ENCODE assay signal across 8 mouse cellular contexts in the genomic region with DNA sequence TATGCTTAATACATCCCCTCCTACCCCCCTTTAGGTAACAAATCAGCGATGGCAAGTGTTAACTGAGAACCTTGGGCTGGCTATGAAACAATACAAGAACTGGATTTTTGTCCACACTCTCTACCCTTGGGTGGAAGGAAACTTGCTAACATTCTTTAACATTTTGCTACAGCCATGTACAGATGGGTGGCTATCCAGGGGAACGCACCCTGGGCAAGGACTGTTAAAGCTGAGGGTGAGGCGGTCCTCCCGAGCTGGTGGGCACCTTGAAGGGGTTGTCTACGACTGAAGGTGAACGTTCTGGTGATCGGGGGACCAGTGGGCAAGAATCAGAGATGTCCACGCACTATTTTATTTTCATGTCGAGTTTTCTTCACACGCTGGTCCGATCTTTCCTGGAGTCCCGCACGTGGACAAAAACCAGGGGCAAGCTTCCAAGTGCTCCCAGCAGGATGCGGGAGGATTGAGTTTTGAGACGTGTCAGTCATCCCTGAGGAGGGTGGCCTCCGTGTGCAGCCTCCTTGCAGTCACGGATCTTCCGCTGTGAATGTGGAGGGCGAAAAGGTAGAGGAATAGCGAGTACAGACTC. TPM values are rescaled to one million over a fixed set of nuclear protein-coding genes. Genes with fewer than 3 reads are reported as not detected.
DNase-seq lines count a peak whose midpoint lies in the region; ATAC-seq and TF ChIP-seq lines count a peak whose summit lies in the region.

No protein-coding gene starts in this region.

- no peak for ATAC-seq in limb, embryonic 15.5 days (ENCODE audit: insufficient number of reproducible peaks, low FRiP score, low TSS enrichment, low read depth)
- ATAC-seq in megakaryocyte-erythroid progenitor cell, adult 5-6 weeks (replicated peaks; ENCODE audit: low FRiP score, low TSS enrichment, poor library complexity, severe bottlenecking): no peak

- no peaks in the 10 kb centered on the region for H3K27me3 ChIP-seq in spleen, adult 2 months (ENCODE audit: control insufficient read depth, insufficient read depth, low read length)
- H3K27me3 ChIP-seq in limb, embryonic 15.5 days: no peaks in the 10 kb centered on the region

- peaks cover 8% of the 10 kb centered on the region for H3K4me1 ChIP-seq in spleen, adult 2 months (ENCODE audit: control insufficient read depth, insufficient read depth, insufficient read length)
- peaks cover 23% of the 10 kb centered on the region for H3K4me1 ChIP-seq in limb, embryonic 15.5 days

- TF ChIP-seq CTCF in spleen, adult 2 months (IDR thresholded peaks at IDR 0.05; ENCODE audit: extremely low read depth, insufficient read depth, insufficient read length, insufficient replicate concordance): no peak

- DNase-seq in embryo, embryonic 10.5 days (ENCODE audit: low spot score): peak; percentile 52
- DNase-seq in embryo, embryonic 9.5 days (ENCODE audit: extremely low spot score): no peak
- peak in 1 of 2 experiments; percentile 27 for DNase-seq in spleen, adult 2 months (ENCODE audit: low read depth in 1 of 2, low spot score in 2 of 2)
- no peak for DNase-seq in spleen, postnatal 14 days (ENCODE audit: low spot score in 2 of 2)
- no peak for DNase-seq in right cerebral cortex, adult 18-20 months
- DNase-seq in gastrocnemius, postnatal 10 days: no peak

- H3K9me3 ChIP-seq in limb, embryonic 15.5 days: no peaks in the 10 kb centered on the region

- no peaks in the 10 kb centered on the region for H3K36me3 ChIP-seq in spleen, adult 2 months (ENCODE audit: control insufficient read depth, insufficient read depth, low read length)
- no peaks in the 10 kb centered on the region for H3K36me3 ChIP-seq in limb, embryonic 15.5 days

- 2% methylated on average over 20 of the region's 20 CpGs for WGBS in spleen, adult 2 months
- WGBS in limb, embryonic 15.5 days: under 1% methylated on average over 20 of the region's 20 CpGs

- TF ChIP-seq POLR2A in spleen, adult 2 months (IDR thresholded peaks at IDR 0.05; ENCODE audit: low read depth, low read length): no peak

- peak overlapping the region; percentile 83 for H3K9ac ChIP-seq in limb, embryonic 15.5 days

- peak overlapping the region; percentile 78 for H3K4me3 ChIP-seq in spleen, adult 2 months (ENCODE audit: extremely low read depth, insufficient read depth, insufficient read length)
- peak overlapping the region; percentile 68 for H3K4me3 ChIP-seq in limb, embryonic 15.5 days

- peak overlapping the region; percentile 59 for H3K4me2 ChIP-seq in limb, embryonic 15.5 days

- peak overlapping the region; percentile 95 for H3K27ac ChIP-seq in spleen, adult 2 months (ENCODE audit: insufficient read depth, low read length)
- H3K27ac ChIP-seq in limb, embryonic 15.5 days: peak overlapping the region; percentile 96

RNA-seq across cellular contexts. Expression of a gene that starts 16.3 kb away (rescaled TPM):
- 0.62 and 1.7 TPM in 2 replicates for polyA plus RNA-seq in spleen, adult 2 months (2012; rRNA removed)
- polyA plus RNA-seq in limb, embryonic 15.5 days (2015; fragmentation: Nextera tagmentation; extraction: Ambion mirVana): 0.11 and 0.18 TPM in 2 replicates
- not detected for total RNA-seq in gastrocnemius, postnatal 10 days (2021)
- 0.94 TPM in 1 of 2 replicates, not detected in the other for total RNA-seq in megakaryocyte-erythroid progenitor cell, adult 5-6 weeks (2014; fragmentation: Nextera tagmentation)
- 1.8 and 5.5 TPM in 2 replicates for total RNA-seq in megakaryocyte-erythroid progenitor cell, adult 5-6 weeks (2017)

RNA-seq across cellular contexts. Expression of a gene that starts 16.3 kb away (rescaled TPM):
- polyA plus RNA-seq in spleen, adult 2 months (2012; rRNA removed): 0.23 and 0.53 TPM in 2 replicates
- not detected in 2 replicates for polyA plus RNA-seq in limb, embryonic 15.5 days (2015; fragmentation: Nextera tagmentation; extraction: Ambion mirVana)
- total RNA-seq in gastrocnemius, postnatal 10 days (2021): not detected
- not detected in 2 replicates for total RNA-seq in megakaryocyte-erythroid progenitor cell, adult 5-6 weeks (2014; fragmentation: Nextera tagmentation)
- not detected in 2 replicates for total RNA-seq in megakaryocyte-erythroid progenitor cell, adult 5-6 weeks (2017)

RNA-seq across cellular contexts. Expression of a gene that starts 44.9 kb away (rescaled TPM):
- polyA plus RNA-seq in spleen, adult 2 months (2012; rRNA removed): 5.0 and 9.6 TPM in 2 replicates
- polyA plus RNA-seq in limb, embryonic 15.5 days (2015; fragmentation: Nextera tagmentation; extraction: Ambion mirVana): 0.37 TPM in 1 of 2 replicates, not detected in the other
- under 1 TPM in 1 of 2 experiments, not detected in 1; 0.16 TPM for total RNA-seq in gastrocnemius, postnatal 10 days (2021)
- 0.90 and 1.5 TPM in 2 replicates for total RNA-seq in megakaryocyte-erythroid progenitor cell, adult 5-6 weeks (2014; fragmentation: Nextera tagmentation)
- total RNA-seq in megakaryocyte-erythroid progenitor cell, adult 5-6 weeks (2017): 3.4 and 4.3 TPM in 2 replicates

RNA-seq across cellular contexts. Expression of a gene that starts 48.5 kb away (rescaled TPM):
- polyA plus RNA-seq in spleen, adult 2 months (2012; rRNA removed): 16.3 and 22.9 TPM in 2 replicates
- polyA plus RNA-seq in limb, embryonic 15.5 days (2015; fragmentation: Nextera tagmentation; extraction: Ambion mirVana): 0.19 and 0.58 TPM in 2 replicates
- total RNA-seq in gastrocnemius, postnatal 10 days (2021): under 1 TPM; 0.14 to 0.54 TPM
- total RNA-seq in megakaryocyte-erythroid progenitor cell, adult 5-6 weeks (2014; fragmentation: Nextera tagmentation): 3.0 and 8.4 TPM in 2 replicates
- total RNA-seq in megakaryocyte-erythroid progenitor cell, adult 5-6 weeks (2017): 0.85 and 13.2 TPM in 2 replicates

RNA-seq across cellular contexts. Expression of a gene that starts 53.4 kb away (rescaled TPM):
- polyA plus RNA-seq in spleen, adult 2 months (2012; rRNA removed): 3.0 and 8.5 TPM in 2 replicates
- polyA plus RNA-seq in limb, embryonic 15.5 days (2015; fragmentation: Nextera tagmentation; extraction: Ambion mirVana): 0.07 TPM in 1 of 2 replicates, not detected in the other
- under 1 TPM in 1 of 2 experiments, not detected in 1; 0.14 TPM for total RNA-seq in gastrocnemius, postnatal 10 days (2021)
- total RNA-seq in megakaryocyte-erythroid progenitor cell, adult 5-6 weeks (2014; fragmentation: Nextera tagmentation): 0.39 and 1.2 TPM in 2 replicates
- 1.3 and 14.3 TPM in 2 replicates for total RNA-seq in megakaryocyte-erythroid progenitor cell, adult 5-6 weeks (2017)
